Mouse (Mus musculus) megakaryocyte, embryonic 14.5 days (primary cell): ENCODE results near the gene Rcn2. TPM values are rescaled to one million over a fixed set of nuclear protein-coding genes. Genes with fewer than 3 reads are reported as not detected.
A peak's percentile ranks its signal among the peaks of the same experiment; 100 is the strongest.

Experiments used
- H3K27me3 ChIP-seq: replicated peaks from 2 replicates; pipeline ENCODE3; 2012; ENCODE audit warnings: inconsistent platforms
- H3K36me3 ChIP-seq: replicated peaks from 2 replicates; pipeline ENCODE3; 2012; ENCODE audit warnings: low read length, inconsistent platforms, mixed read lengths
- H3K4me1 ChIP-seq: 2 replicates; pipeline ENCODE4 v1.6.1; 2012; ENCODE audit warnings: inconsistent platforms
- H3K4me3 ChIP-seq: replicated peaks from 2 replicates; pipeline ENCODE3; 2012; ENCODE audit warnings: moderate library complexity, mild to moderate bottlenecking, inconsistent platforms
- H3K9me3 ChIP-seq: 2 replicates; pipeline ENCODE4 v1.6.1; 2012; ENCODE audit warnings: inconsistent platforms
- FLI1 ChIP-seq: IDR thresholded peaks from 2 replicates; pipeline ENCODE4 v1.6.1; 2012; ENCODE audit warnings: low read length, inconsistent platforms, mixed read lengths
- GATA1 ChIP-seq: IDR thresholded peaks from 3 replicates; pipeline ENCODE4 v1.6.1; 2012; ENCODE audit warnings: mixed read lengths, low read length, inconsistent platforms, borderline replicate concordance
- polyA plus RNA-seq: library from polyadenylated mRNA; stranded (reverse); fragments of >175 nt; gene quantifications from 2 replicates; pipeline ENCODE4 v1.2.3, GENCODE M21; 2012; ENCODE audit warnings: low replicate concordance; ENCODE audit not compliant: insufficient read depth

Rcn2 gene
- polyA plus RNA-seq, 1 experiment = 18.5 TPM

DNA sequence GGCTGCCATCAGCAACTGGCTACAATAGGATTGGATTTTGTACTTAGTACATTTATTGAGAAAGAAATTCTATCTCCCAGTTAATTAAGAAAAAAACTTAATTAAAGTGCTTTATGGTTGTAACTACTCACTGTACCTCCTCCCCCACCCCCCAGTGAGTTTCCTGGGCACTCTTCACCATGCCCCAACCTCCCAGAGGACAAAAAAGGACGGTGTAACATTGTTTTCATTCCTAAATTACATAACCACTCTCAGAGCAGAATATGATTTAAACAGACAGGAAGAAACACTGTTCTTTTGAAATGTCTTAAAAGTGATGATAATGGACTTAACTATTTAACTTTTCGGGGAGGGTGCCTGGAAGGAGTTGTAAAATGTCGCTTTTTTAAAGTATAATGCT is 23.4 kb downstream of the Rcn2 start:
- peaks cover 16% of the 10 kb centered on the region for H3K9me3 ChIP-seq
- no peaks in the 10 kb centered on the region for H3K27me3 ChIP-seq
- no peak overlapping the region for H3K4me3 ChIP-seq
- no peaks in the 10 kb centered on the region; the same call in 1 of the 2 replicates for H3K4me1 ChIP-seq
- H3K36me3 ChIP-seq = peaks cover 39% of the 10 kb centered on the region
- TF ChIP-seq GATA1 (no peak), FLI1 (no peak)

DNA sequence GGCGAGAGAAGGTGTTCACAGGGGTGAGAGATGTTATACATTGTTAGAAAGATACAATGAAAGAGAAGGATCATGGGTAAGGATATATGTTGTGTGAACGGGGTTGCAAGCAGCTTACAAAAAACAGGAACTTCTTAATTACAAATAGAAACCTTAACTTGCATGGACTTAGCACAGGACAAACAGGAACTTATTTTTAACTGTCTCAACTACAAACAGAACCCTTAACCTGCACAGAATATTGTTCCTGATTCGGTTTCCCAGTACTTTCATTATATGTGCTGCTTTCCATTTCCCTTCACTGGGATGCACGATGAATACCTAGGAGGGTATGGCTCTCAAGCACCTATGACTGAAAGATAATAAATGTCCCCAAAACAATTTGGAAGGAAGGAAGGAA is 26.3 kb downstream of the Rcn2 start:
- Histone ChIP-seq H3K9me3 (peaks cover 16% of the 10 kb centered on the region), H3K36me3 (peaks cover 11% of the 10 kb centered on the region), H3K27me3 (no peaks in the 10 kb centered on the region), H3K4me3 (no peak overlapping the region), H3K4me1 (peaks cover 12% of the 10 kb centered on the region)
- TF ChIP-seq FLI1 (no peak), GATA1 (no peak)

GRCm38 (mm10) chr9:56068630-56069029 is 27.0 kb downstream of the Rcn2 start:
- no peak overlapping the region for H3K4me3 ChIP-seq

GRCm38 (mm10) chr9:56072861-56073260 is 31.2 kb downstream of the Rcn2 start:
- TF ChIP-seq GATA1 (no peak), FLI1 (no peak)
- Histone ChIP-seq H3K36me3 (peaks cover 10% of the 10 kb centered on the region), H3K4me3 (no peak overlapping the region), H3K27me3 (no peaks in the 10 kb centered on the region), H3K4me1 (peaks cover 48% of the 10 kb centered on the region), H3K9me3 (peaks cover 10% of the 10 kb centered on the region)

More at GRCm38 (mm10) chr9:56068630-56069029, 27.0 kb downstream of the Rcn2 start:
- peaks cover 18% of the 10 kb centered on the region for H3K4me1 ChIP-seq
- no peaks in the 10 kb centered on the region for H3K27me3 ChIP-seq
- peaks cover 16% of the 10 kb centered on the region for H3K9me3 ChIP-seq
- peaks cover 10% of the 10 kb centered on the region for H3K36me3 ChIP-seq
- TF ChIP-seq FLI1 (no peak), GATA1 (no peak)

DNA sequence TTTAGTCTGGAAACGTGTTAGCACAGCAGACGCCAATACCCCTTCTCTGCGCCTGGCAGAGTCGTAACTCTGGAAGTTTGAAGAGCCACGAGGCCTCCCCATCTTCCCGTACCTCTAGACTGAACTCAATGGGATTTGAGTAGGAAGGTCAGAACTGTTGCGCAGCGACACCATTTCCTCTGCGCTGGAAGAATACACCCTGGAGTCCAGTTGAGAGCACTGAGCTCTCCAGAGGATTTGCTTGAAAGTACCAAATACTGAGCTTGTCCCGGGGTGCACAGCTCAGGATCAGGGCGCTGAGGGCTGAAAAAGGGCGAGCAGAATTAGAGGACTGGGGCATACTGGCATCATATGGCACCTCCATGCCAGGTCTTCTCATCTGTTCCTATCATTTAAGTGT is 33.2 kb downstream of the Rcn2 start:
- no peaks in the 10 kb centered on the region for H3K27me3 ChIP-seq
- TF ChIP-seq GATA1 (no peak), FLI1 (no peak)
- no peaks in the 10 kb centered on the region for H3K9me3 ChIP-seq
- no peaks in the 10 kb centered on the region for H3K36me3 ChIP-seq
- peaks cover 60% of the 10 kb centered on the region for H3K4me1 ChIP-seq
- H3K4me3 ChIP-seq = no peak overlapping the region

- no peak for TF ChIP-seq GATA1
- no peak for TF ChIP-seq FLI1
- H3K9me3 ChIP-seq = no peaks in the 10 kb centered on the region
- no peaks in the 10 kb centered on the region for H3K36me3 ChIP-seq
- peaks cover 64% of the 10 kb centered on the region for H3K4me1 ChIP-seq
- no peaks in the 10 kb centered on the region for H3K27me3 ChIP-seq
- no peak overlapping the region for H3K4me3 ChIP-seq
Measured at GRCm38 (mm10) chr9:56075264-56075663, 33.6 kb downstream of the Rcn2 start.

DNA sequence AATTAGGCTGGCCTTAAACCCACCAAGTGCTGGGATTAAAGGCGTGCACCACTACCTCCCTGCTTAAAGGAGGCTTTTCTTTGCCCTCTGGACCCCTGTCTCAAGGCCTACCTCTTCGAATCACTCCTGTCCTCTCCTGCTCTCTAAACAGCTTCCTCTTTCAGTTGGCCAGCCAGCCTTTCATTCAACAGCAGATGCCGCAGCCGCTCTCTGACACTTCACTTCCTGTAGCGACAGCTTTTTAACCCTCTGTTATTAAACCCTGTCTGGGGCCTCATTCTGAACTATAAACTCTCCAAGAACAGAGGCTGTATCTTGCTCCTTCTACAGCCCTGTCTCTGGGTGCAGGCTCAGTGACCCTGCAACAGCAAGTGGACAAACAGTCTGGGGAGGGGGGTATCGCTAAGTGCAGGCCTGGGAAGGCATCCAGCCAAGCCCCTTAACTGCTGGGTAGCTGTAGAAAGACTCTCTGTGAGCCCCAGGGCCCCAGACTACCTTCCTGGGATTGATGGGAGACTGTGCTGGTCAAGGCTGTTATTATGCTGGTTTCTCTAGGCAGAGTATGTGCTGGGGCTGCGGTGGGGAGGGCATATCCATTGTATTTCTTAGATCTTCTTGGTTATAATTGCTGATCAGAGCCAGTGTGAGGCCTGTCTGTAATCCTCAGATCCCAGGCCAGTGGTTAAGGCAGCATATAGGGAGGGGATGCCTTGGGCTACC is 34.4 kb downstream of the Rcn2 start:
- H3K9me3 ChIP-seq = no peaks in the 10 kb centered on the region
- no peaks in the 10 kb centered on the region for H3K36me3 ChIP-seq
- H3K4me1 ChIP-seq = peaks cover 69% of the 10 kb centered on the region
- TF ChIP-seq GATA1 (no peak), FLI1 (no peak)
- H3K27me3 ChIP-seq = no peaks in the 10 kb centered on the region
- peak overlapping the region; percentile 70 for H3K4me3 ChIP-seq

- Histone ChIP-seq H3K27me3 (no peaks in the 10 kb centered on the region), H3K36me3 (no peaks in the 10 kb centered on the region), H3K9me3 (no peaks in the 10 kb centered on the region), H3K4me1 (peaks cover 52% of the 10 kb centered on the region), H3K4me3 (peak overlapping the region; percentile 40)
- TF ChIP-seq GATA1 = no peak
- no peak for TF ChIP-seq FLI1
Measured at GRCm38 (mm10) chr9:56079587-56079986, 37.9 kb downstream of the Rcn2 start.

- Histone ChIP-seq H3K36me3 (peaks cover under 1% of the 10 kb centered on the region), H3K9me3 (no peaks in the 10 kb centered on the region), H3K27me3 (peaks cover 14% of the 10 kb centered on the region), H3K4me1 (peaks cover 35% of the 10 kb centered on the region), H3K4me3 (no peak overlapping the region)
- no peak for TF ChIP-seq GATA1
- TF ChIP-seq FLI1 = no peak
Measured at GRCm38 (mm10) chr9:56086524-56086923, 44.9 kb downstream of the Rcn2 start.

DNA sequence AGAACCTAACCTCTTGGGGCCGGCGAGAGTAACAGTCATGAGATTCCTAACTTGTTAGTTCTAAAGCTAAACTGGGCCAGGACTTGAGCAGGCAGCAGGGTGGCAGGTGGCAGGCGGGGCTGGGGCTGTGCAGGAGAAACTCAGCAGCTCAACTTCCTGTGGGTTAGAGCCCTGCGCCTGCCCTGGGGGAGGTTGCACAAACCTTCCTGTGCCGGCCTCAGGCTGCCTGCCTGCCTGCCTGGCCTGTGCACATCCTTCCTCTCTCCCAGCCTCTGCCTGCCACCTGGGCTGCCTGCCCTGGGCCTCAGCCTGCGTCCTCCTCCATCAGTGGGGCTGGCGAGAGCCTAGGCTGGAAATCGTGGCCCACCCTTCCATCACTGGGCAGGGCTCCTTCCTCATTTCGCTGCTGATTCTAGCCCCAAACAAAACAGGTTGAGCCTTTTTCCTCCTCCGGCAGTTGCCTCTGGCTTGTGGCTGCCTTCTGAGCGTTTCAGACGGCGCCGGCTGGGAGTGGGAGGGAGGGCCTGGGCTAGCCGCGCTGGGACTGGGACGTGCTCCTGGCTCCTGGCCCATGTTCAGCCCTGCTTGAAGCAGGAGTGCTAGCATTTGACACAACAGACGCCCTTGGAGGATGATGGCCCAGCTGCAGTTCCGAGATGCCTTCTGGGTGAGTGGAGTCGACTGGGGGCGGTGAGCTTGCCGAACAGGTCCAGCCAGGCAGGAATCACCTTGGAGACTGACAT is 48.3 kb downstream of the Rcn2 start, which contains the start of gene Pstpip1:
TSS of gene Pstpip1 (plus strand) at position 185 of the 743 bp plus-strand sequence.
- Histone ChIP-seq H3K4me3 (peak within 1 kb of the TSS; percentile 93), H3K36me3 (peaks cover 6% of the 10 kb centered on the region), H3K27me3 (peaks cover 14% of the 10 kb centered on the region), H3K9me3 (no peaks in the 10 kb centered on the region), H3K4me1 (peaks cover 64% of the 10 kb centered on the region)
- TF ChIP-seq FLI1 (no peak), GATA1 (no peak)
